Mouse (Mus musculus): ENCODE data around the gene Gtf3c5. TPM values are rescaled to one million over a fixed set of nuclear protein-coding genes. Genes with fewer than 3 reads are reported as not detected.

Gene Gtf3c5
- polyA plus RNA-seq, 1 experiment from 2014 or later: 30.5 TPM

- Histone ChIP-seq H3K4me1 (ENCODE audit: control insufficient read depth, insufficient read depth, low read length) (no peaks in the 10 kb centered on the region), H3K4me2 (replicated peaks; ENCODE audit: low read depth, low read length) (no peak overlapping the region), H3K9me3 (ENCODE audit: control insufficient read depth, low read depth, low read length) (no peaks in the 10 kb centered on the region), H3K9ac (replicated peaks; ENCODE audit: low read depth, low read length) (no peak overlapping the region), H3K27me3 (ENCODE audit: control insufficient read depth, insufficient read depth, low read length) (no peaks in the 10 kb centered on the region), H3K27ac (ENCODE audit: low read length) (no peak overlapping the region), H3K4me3 (ENCODE audit: low read depth, low read length) (no peak overlapping the region), H3K36me3 (ENCODE audit: control insufficient read depth, insufficient read depth, low read length) (no peaks in the 10 kb centered on the region)
- no peak for ATAC-seq (ENCODE audit: insufficient number of reproducible peaks, insufficient read depth, low FRiP score, low read depth)
- 92% methylated on average over 10 of the region's 10 CpGs for WGBS
Observed at GRCm38 (mm10) chr2:28613599-28613998, 30.0 kb upstream of the Gtf3c5 start.

- H3K4me3 ChIP-seq (ENCODE audit: low read depth, low read length): no peak overlapping the region
- H3K4me1 ChIP-seq (ENCODE audit: control insufficient read depth, insufficient read depth, low read length): no peaks in the 10 kb centered on the region
- 66% methylated on average over 10 of the region's 10 CpGs for WGBS
- H3K4me2 ChIP-seq (replicated peaks; ENCODE audit: low read depth, low read length): no peak overlapping the region
- no peak overlapping the region for H3K9ac ChIP-seq (replicated peaks; ENCODE audit: low read depth, low read length)
- ATAC-seq (ENCODE audit: insufficient number of reproducible peaks, insufficient read depth, low FRiP score, low read depth): no peak
- no peaks in the 10 kb centered on the region for H3K27me3 ChIP-seq (ENCODE audit: control insufficient read depth, insufficient read depth, low read length)
- no peak overlapping the region for H3K27ac ChIP-seq (ENCODE audit: low read length)
- no peaks in the 10 kb centered on the region for H3K9me3 ChIP-seq (ENCODE audit: control insufficient read depth, low read depth, low read length)
- H3K36me3 ChIP-seq (ENCODE audit: control insufficient read depth, insufficient read depth, low read length): no peaks in the 10 kb centered on the region
Observed at GRCm38 (mm10) chr2:28612436-28613063, 29.0 kb upstream of the Gtf3c5 start.

GRCm38 (mm10) chr2:28611407-28611787 lies 27.8 kb upstream of the Gtf3c5 start:
- no peak overlapping the region for H3K4me2 ChIP-seq (replicated peaks; ENCODE audit: low read depth, low read length)
- ATAC-seq (ENCODE audit: insufficient number of reproducible peaks, insufficient read depth, low FRiP score, low read depth): no peak
- H3K36me3 ChIP-seq (ENCODE audit: control insufficient read depth, insufficient read depth, low read length): no peaks in the 10 kb centered on the region
- no peak overlapping the region for H3K4me3 ChIP-seq (ENCODE audit: low read depth, low read length)
- H3K27ac ChIP-seq (ENCODE audit: low read length): no peak overlapping the region
- no peaks in the 10 kb centered on the region for H3K27me3 ChIP-seq (ENCODE audit: control insufficient read depth, insufficient read depth, low read length)
- H3K4me1 ChIP-seq (ENCODE audit: control insufficient read depth, insufficient read depth, low read length): no peaks in the 10 kb centered on the region
- no peak overlapping the region for H3K9ac ChIP-seq (replicated peaks; ENCODE audit: low read depth, low read length)
- H3K9me3 ChIP-seq (ENCODE audit: control insufficient read depth, low read depth, low read length): no peaks in the 10 kb centered on the region
- WGBS: 81% methylated on average over 17 of the region's 17 CpGs

GRCm38 (mm10) chr2:28610716-28611406 lies 27.3 kb upstream of the Gtf3c5 start:
- H3K36me3 ChIP-seq (ENCODE audit: control insufficient read depth, insufficient read depth, low read length): no peaks in the 10 kb centered on the region
- no peak for ATAC-seq (ENCODE audit: insufficient number of reproducible peaks, insufficient read depth, low FRiP score, low read depth)
- WGBS: 73% methylated on average over 12 of the region's 12 CpGs
- no peak overlapping the region for H3K9ac ChIP-seq (replicated peaks; ENCODE audit: low read depth, low read length)
- no peak overlapping the region for H3K4me2 ChIP-seq (replicated peaks; ENCODE audit: low read depth, low read length)
- H3K4me1 ChIP-seq (ENCODE audit: control insufficient read depth, insufficient read depth, low read length): no peaks in the 10 kb centered on the region
- H3K27me3 ChIP-seq (ENCODE audit: control insufficient read depth, insufficient read depth, low read length): no peaks in the 10 kb centered on the region
- no peak overlapping the region for H3K27ac ChIP-seq (ENCODE audit: low read length)
- no peaks in the 10 kb centered on the region for H3K9me3 ChIP-seq (ENCODE audit: control insufficient read depth, low read depth, low read length)
- H3K4me3 ChIP-seq (ENCODE audit: low read depth, low read length): no peak overlapping the region

- no peaks in the 10 kb centered on the region for H3K27me3 ChIP-seq (ENCODE audit: control insufficient read depth, insufficient read depth, low read length)
- no peaks in the 10 kb centered on the region for H3K4me1 ChIP-seq (ENCODE audit: control insufficient read depth, insufficient read depth, low read length)
- H3K27ac ChIP-seq (ENCODE audit: low read length): no peak overlapping the region
- no peaks in the 10 kb centered on the region for H3K36me3 ChIP-seq (ENCODE audit: control insufficient read depth, insufficient read depth, low read length)
- no peaks in the 10 kb centered on the region for H3K9me3 ChIP-seq (ENCODE audit: control insufficient read depth, low read depth, low read length)
- no peak overlapping the region for H3K4me3 ChIP-seq (ENCODE audit: low read depth, low read length)
- no peak for ATAC-seq (ENCODE audit: insufficient number of reproducible peaks, insufficient read depth, low FRiP score, low read depth)
- no peak overlapping the region for H3K9ac ChIP-seq (replicated peaks; ENCODE audit: low read depth, low read length)
- H3K4me2 ChIP-seq (replicated peaks; ENCODE audit: low read depth, low read length): no peak overlapping the region
- 76% methylated on average over 10 of the region's 10 CpGs for WGBS
Observed at GRCm38 (mm10) chr2:28609851-28610250, 26.3 kb upstream of the Gtf3c5 start.

GRCm38 (mm10) chr2:28607341-28608165 lies 24.0 kb upstream of the Gtf3c5 start:
- Histone ChIP-seq H3K9me3 (ENCODE audit: control insufficient read depth, low read depth, low read length) (no peaks in the 10 kb centered on the region), H3K36me3 (ENCODE audit: control insufficient read depth, insufficient read depth, low read length) (no peaks in the 10 kb centered on the region), H3K4me3 (ENCODE audit: low read depth, low read length) (no peak overlapping the region), H3K9ac (replicated peaks; ENCODE audit: low read depth, low read length) (no peak overlapping the region), H3K4me1 (ENCODE audit: control insufficient read depth, insufficient read depth, low read length) (no peaks in the 10 kb centered on the region), H3K27ac (ENCODE audit: low read length) (no peak overlapping the region; the same call in 1 of the 2 replicates), H3K4me2 (replicated peaks; ENCODE audit: low read depth, low read length) (no peak overlapping the region), H3K27me3 (ENCODE audit: control insufficient read depth, insufficient read depth, low read length) (no peaks in the 10 kb centered on the region)
- ATAC-seq (ENCODE audit: insufficient number of reproducible peaks, insufficient read depth, low FRiP score, low read depth): no peak
- 29% methylated on average over 10 of the region's 10 CpGs for WGBS

- 58% methylated on average over 8 of the region's 8 CpGs for WGBS
- H3K9me3 ChIP-seq (ENCODE audit: control insufficient read depth, low read depth, low read length): no peaks in the 10 kb centered on the region
- no peak for ATAC-seq (ENCODE audit: insufficient number of reproducible peaks, insufficient read depth, low FRiP score, low read depth)
Observed at GRCm38 (mm10) chr2:28606601-28607340, 23.2 kb upstream of the Gtf3c5 start.

More at GRCm38 (mm10) chr2:28606601-28607340, 23.2 kb upstream of the Gtf3c5 start:
- H3K4me1 ChIP-seq (ENCODE audit: control insufficient read depth, insufficient read depth, low read length): no peaks in the 10 kb centered on the region
- H3K36me3 ChIP-seq (ENCODE audit: control insufficient read depth, insufficient read depth, low read length): no peaks in the 10 kb centered on the region
- H3K27me3 ChIP-seq (ENCODE audit: control insufficient read depth, insufficient read depth, low read length): no peaks in the 10 kb centered on the region
- H3K4me2 ChIP-seq (replicated peaks; ENCODE audit: low read depth, low read length): no peak overlapping the region
- H3K9ac ChIP-seq (replicated peaks; ENCODE audit: low read depth, low read length): no peak overlapping the region
- no peak overlapping the region; the same call in 1 of the 2 replicates for H3K27ac ChIP-seq (ENCODE audit: low read length)
- H3K4me3 ChIP-seq (ENCODE audit: low read depth, low read length): no peak overlapping the region

Data from stomach, embryonic 14.5 days (tissue).